Mouse (Mus musculus): ENCODE data around the gene Exoc3l. TPM values are rescaled to one million over a fixed set of nuclear protein-coding genes. Genes with fewer than 3 reads are reported as not detected.

Gene Exoc3l
- 0.71 TPM for polyA plus RNA-seq (2014; fragmentation: Illumina TruSeq; extraction: RNeasy Lipid Tissue Mini Kit (QIAGEN cat#74804); ENCODE audit: low read depth, low replicate concordance)

GRCm38 (mm10) chr8:105295895-105296573, at the start of gene Exoc3l:
Gene Exoc3l, minus strand, starts transcription at chr8:105296101.

GRCm38 (mm10) chr8:105326141-105326672, 30.3 kb upstream of the Exoc3l start, which contains the start of the genes Lrrc29 and Tmem208:
Gene Lrrc29, minus strand, starts transcription at chr8:105326278.
Gene Tmem208, plus strand, starts transcription at chr8:105326354.

GRCm38 (mm10) chr8:105305211-105306145, 9.6 kb upstream of the Exoc3l start, which contains the start of gene Elmo3:
Gene Elmo3, plus strand, starts transcription at chr8:105305601.

GRCm38 (mm10) chr8:105297511-105298192, 1.8 kb upstream of the Exoc3l start, which contains the start of gene E2f4:
Gene E2f4, plus strand, starts transcription at chr8:105297663.

GRCm38 (mm10) chr8:105289805-105290460, 6.0 kb downstream of the Exoc3l start, which contains the start of gene 4931428F04Rik:
Gene 4931428F04Rik, minus strand, starts transcription at chr8:105289864.

GRCm38 (mm10) chr8:105275840-105276239, 20.1 kb downstream of the Exoc3l start, which contains the start of gene Nol3:
Gene Nol3, plus strand, starts transcription at chr8:105276140.

GRCm38 (mm10) chr8:105269461-105269947, 26.4 kb downstream of the Exoc3l start, which contains the start of gene Hsf4:
Gene Hsf4, plus strand, starts transcription at chr8:105269801.

GRCm38 (mm10) chr8:105264024-105264982, 31.6 kb downstream of the Exoc3l start, which contains the start of the genes Tradd and Fbxl8:
Gene Tradd, minus strand, starts transcription at chr8:105264609.
Gene Fbxl8, plus strand, starts transcription at chr8:105264648.

GRCm38 (mm10) chr8:105254966-105255350, 40.9 kb downstream of the Exoc3l start, which contains the start of gene B3gnt9:
Gene B3gnt9, minus strand, starts transcription at chr8:105255153.

Other genes with a start within 250 kb of the Exoc3l start
- gene Ces3a, start 247.5 kb downstream of the Exoc3l start, polyA plus RNA-seq (2014; fragmentation: Illumina TruSeq; extraction: RNeasy Lipid Tissue Mini Kit (QIAGEN cat#74804); ENCODE audit: low read depth, low replicate concordance) = 0.66 TPM
- gene Ces3b, start 212.3 kb downstream of the Exoc3l start, polyA plus RNA-seq (2014; fragmentation: Illumina TruSeq; extraction: RNeasy Lipid Tissue Mini Kit (QIAGEN cat#74804); ENCODE audit: low read depth, low replicate concordance) = 0.18 TPM
- gene Ces4a, start 164.3 kb downstream of the Exoc3l start, polyA plus RNA-seq (2014; fragmentation: Illumina TruSeq; extraction: RNeasy Lipid Tissue Mini Kit (QIAGEN cat#74804); ENCODE audit: low read depth, low replicate concordance) = 0.21 TPM
- gene Cbfb, start 125.4 kb downstream of the Exoc3l start, polyA plus RNA-seq (2014; fragmentation: Illumina TruSeq; extraction: RNeasy Lipid Tissue Mini Kit (QIAGEN cat#74804); ENCODE audit: low read depth, low replicate concordance) = 40.2 TPM
- gene D230025D16Rik, start 71.0 kb downstream of the Exoc3l start, polyA plus RNA-seq (2014; fragmentation: Illumina TruSeq; extraction: RNeasy Lipid Tissue Mini Kit (QIAGEN cat#74804); ENCODE audit: low read depth, low replicate concordance) = 9.0 TPM
- 2.6 TPM for gene B3gnt9, start 40.9 kb downstream of the Exoc3l start, polyA plus RNA-seq (2014; fragmentation: Illumina TruSeq; extraction: RNeasy Lipid Tissue Mini Kit (QIAGEN cat#74804); ENCODE audit: low read depth, low replicate concordance)
- 0.20 TPM for gene Tradd, start 31.5 kb downstream of the Exoc3l start, polyA plus RNA-seq (2014; fragmentation: Illumina TruSeq; extraction: RNeasy Lipid Tissue Mini Kit (QIAGEN cat#74804); ENCODE audit: low read depth, low replicate concordance)
- not detected for gene Fbxl8, start 31.5 kb downstream of the Exoc3l start, polyA plus RNA-seq (2014; fragmentation: Illumina TruSeq; extraction: RNeasy Lipid Tissue Mini Kit (QIAGEN cat#74804); ENCODE audit: low read depth, low replicate concordance)
- gene Hsf4, start 26.3 kb downstream of the Exoc3l start, polyA plus RNA-seq (2014; fragmentation: Illumina TruSeq; extraction: RNeasy Lipid Tissue Mini Kit (QIAGEN cat#74804); ENCODE audit: low read depth, low replicate concordance) = not detected
- 0.06 TPM for gene Nol3, start 20.0 kb downstream of the Exoc3l start, polyA plus RNA-seq (2014; fragmentation: Illumina TruSeq; extraction: RNeasy Lipid Tissue Mini Kit (QIAGEN cat#74804); ENCODE audit: low read depth, low replicate concordance)
- 8.6 TPM for gene 4931428F04Rik, start 6.2 kb downstream of the Exoc3l start, polyA plus RNA-seq (2014; fragmentation: Illumina TruSeq; extraction: RNeasy Lipid Tissue Mini Kit (QIAGEN cat#74804); ENCODE audit: low read depth, low replicate concordance)
- gene E2f4, start 1.6 kb upstream of the Exoc3l start, polyA plus RNA-seq (2014; fragmentation: Illumina TruSeq; extraction: RNeasy Lipid Tissue Mini Kit (QIAGEN cat#74804); ENCODE audit: low read depth, low replicate concordance) = 5.4 TPM
- 0.15 TPM for gene Elmo3, start 9.5 kb upstream of the Exoc3l start, polyA plus RNA-seq (2014; fragmentation: Illumina TruSeq; extraction: RNeasy Lipid Tissue Mini Kit (QIAGEN cat#74804); ENCODE audit: low read depth, low replicate concordance)
- gene Lrrc29, start 30.2 kb upstream of the Exoc3l start, polyA plus RNA-seq (2014; fragmentation: Illumina TruSeq; extraction: RNeasy Lipid Tissue Mini Kit (QIAGEN cat#74804); ENCODE audit: low read depth, low replicate concordance) = 0.87 TPM
- 3.1 TPM for gene Tmem208, start 30.3 kb upstream of the Exoc3l start, polyA plus RNA-seq (2014; fragmentation: Illumina TruSeq; extraction: RNeasy Lipid Tissue Mini Kit (QIAGEN cat#74804); ENCODE audit: low read depth, low replicate concordance)
- 0.80 TPM for gene Fhod1, start 51.9 kb upstream of the Exoc3l start, polyA plus RNA-seq (2014; fragmentation: Illumina TruSeq; extraction: RNeasy Lipid Tissue Mini Kit (QIAGEN cat#74804); ENCODE audit: low read depth, low replicate concordance)
- 1.6 TPM for gene Slc9a5, start 52.7 kb upstream of the Exoc3l start, polyA plus RNA-seq (2014; fragmentation: Illumina TruSeq; extraction: RNeasy Lipid Tissue Mini Kit (QIAGEN cat#74804); ENCODE audit: low read depth, low replicate concordance)
- 3.6 TPM for gene Plekhg4, start 77.2 kb upstream of the Exoc3l start, polyA plus RNA-seq (2014; fragmentation: Illumina TruSeq; extraction: RNeasy Lipid Tissue Mini Kit (QIAGEN cat#74804); ENCODE audit: low read depth, low replicate concordance)
- gene Kctd19, start 117.4 kb upstream of the Exoc3l start, polyA plus RNA-seq (2014; fragmentation: Illumina TruSeq; extraction: RNeasy Lipid Tissue Mini Kit (QIAGEN cat#74804); ENCODE audit: low read depth, low replicate concordance) = 99.0 TPM
- gene Lrrc36, start 117.5 kb upstream of the Exoc3l start, polyA plus RNA-seq (2014; fragmentation: Illumina TruSeq; extraction: RNeasy Lipid Tissue Mini Kit (QIAGEN cat#74804); ENCODE audit: low read depth, low replicate concordance) = 73.0 TPM
- gene Tppp3, start 175.4 kb upstream of the Exoc3l start, polyA plus RNA-seq (2014; fragmentation: Illumina TruSeq; extraction: RNeasy Lipid Tissue Mini Kit (QIAGEN cat#74804); ENCODE audit: low read depth, low replicate concordance) = 0.20 TPM
- gene Zdhhc1, start 200.8 kb upstream of the Exoc3l start, polyA plus RNA-seq (2014; fragmentation: Illumina TruSeq; extraction: RNeasy Lipid Tissue Mini Kit (QIAGEN cat#74804); ENCODE audit: low read depth, low replicate concordance) = 4.0 TPM
- 0.11 TPM for gene Hsd11b2, start 222.7 kb upstream of the Exoc3l start, polyA plus RNA-seq (2014; fragmentation: Illumina TruSeq; extraction: RNeasy Lipid Tissue Mini Kit (QIAGEN cat#74804); ENCODE audit: low read depth, low replicate concordance)